Mouse (Mus musculus): ENCODE data around the gene Dpy19l2. TPM values are rescaled to one million over a fixed set of nuclear protein-coding genes. Genes with fewer than 3 reads are reported as not detected.

The Dpy19l2 gene
- total RNA-seq (2023) = under 1 TPM in 1 of 2 experiments, not detected in 1; 0.11 TPM

DNA sequence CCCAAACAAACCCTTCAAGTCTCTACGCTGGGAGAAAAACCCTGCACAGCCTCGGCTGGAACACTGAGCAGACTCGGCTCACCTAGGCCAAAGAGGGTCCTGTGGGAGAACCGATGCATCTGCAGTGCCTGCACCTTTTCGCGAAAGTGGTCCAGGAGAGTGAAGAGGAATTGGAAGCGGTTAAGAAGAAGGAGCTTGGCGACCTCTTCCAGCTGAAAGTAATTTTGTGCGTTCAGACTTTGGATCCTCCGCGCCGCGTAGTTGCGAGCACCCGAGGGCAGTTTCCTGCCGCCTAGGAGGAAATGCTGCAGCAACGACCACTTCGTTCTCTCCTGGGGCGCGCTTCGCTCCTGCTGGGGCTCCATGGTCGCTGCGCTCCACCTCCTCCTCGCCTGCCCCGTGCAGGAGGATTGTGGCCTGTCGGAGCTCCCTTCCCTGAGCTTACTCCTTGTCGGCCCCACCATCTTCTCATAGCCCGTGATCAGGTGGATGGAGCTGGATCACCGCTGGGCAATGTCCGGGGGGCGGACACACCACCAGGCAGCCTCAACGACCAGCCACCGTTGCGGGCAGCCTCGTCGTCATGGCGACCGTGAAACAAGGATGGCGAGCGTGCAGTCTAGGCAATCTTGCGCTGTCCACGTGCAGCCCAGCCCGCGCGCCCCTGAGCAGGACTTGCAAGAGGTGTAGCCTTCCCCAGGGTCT, at the start of gene Dpy19l2:
Gene Dpy19l2 (minus strand): TSS at position 594 of the 705 bp plus-strand sequence.

GRCm38 (mm10) chr9:24624896-24625295, 71.2 kb downstream of the Dpy19l2 start, which contains the start of gene Cypt4:
TSS of gene Cypt4 (plus strand) at chr9:24625196.

Other genes with a start within 250 kb of the Dpy19l2 start
- 10 to 100 TPM; 29.3 to 30.6 TPM for gene Dpy19l1, start 193.2 kb downstream of the Dpy19l2 start, total RNA-seq (2023)
- gene Cypt4, start 71.1 kb downstream of the Dpy19l2 start, total RNA-seq (2023) = not detected
- gene Tbx20, start 78.0 kb upstream of the Dpy19l2 start, total RNA-seq (2023) = not detected